Mouse (Mus musculus) left cerebral cortex, adult 2 months (tissue): ENCODE data around the gene Epb41l3. TPM values are rescaled to one million over a fixed set of nuclear protein-coding genes. Genes with fewer than 3 reads are reported as not detected.

Experiments used
- DNase-seq, 2 experiments: peaks; one replicate each; pipeline ENCODE4 v3.0.0; 2021 to 2022; ENCODE audit warnings: low spot score in 2 of 2, mixed read lengths in 1 of 2; ENCODE audit errors: extremely low spot score in 1 of 2
- H3K27ac ChIP-seq: fragments of 200-600 bp; 2 replicates; pipeline ENCODE4 v1.8.1; 2022
- H3K4me3 ChIP-seq: fragments of 200-600 bp; 2 replicates; pipeline ENCODE4 v1.8.1; 2022
- CTCF ChIP-seq: fragments of 200-600 bp; IDR thresholded peaks from 2 replicates; pipeline ENCODE4 v1.8.1; 2022; ENCODE audit warnings: antibody characterized with exemption, mild to moderate bottlenecking, moderate library complexity
- intact Hi-C: fragments of 180-260 bp; cut with DNase I; formaldehyde crosslinking; loops from one replicate; pipeline ENCODE4 v1.15.1; 2025
- total RNA-seq, 2 experiments: library from RNA; stranded (reverse); gene quantifications; 2 replicates each; pipeline ENCODE4 v1.2.3; 2021

Gene Epb41l3
- total RNA-seq, 2 experiments from 2014 or later = 219 to 242 TPM

- no peak for TF ChIP-seq CTCF
- DNase-seq = no peak
- Histone ChIP-seq H3K27ac (no peak overlapping the region), H3K4me3 (no peak overlapping the region)
- intact Hi-C loops = no loop called here
Measured at GRCm38 (mm10) chr17:69195758-69196157, 120.3 kb downstream of the Epb41l3 start.

GRCm38 (mm10) chr17:69196656-69197055 is 121.2 kb downstream of the Epb41l3 start:
- intact Hi-C loops = no loop called here
- Histone ChIP-seq H3K27ac (no peak overlapping the region), H3K4me3 (no peak overlapping the region)
- peak in 1 of 2 experiments; percentile 37 for DNase-seq
- no peak for TF ChIP-seq CTCF

- intact Hi-C loops = no loop called here
- no peak overlapping the region for H3K27ac ChIP-seq
- DNase-seq = no peak
- H3K4me3 ChIP-seq = no peak overlapping the region
- TF ChIP-seq CTCF = no peak
Measured at GRCm38 (mm10) chr17:69198805-69199204, 123.3 kb downstream of the Epb41l3 start.

- no peak for TF ChIP-seq CTCF
- no peak overlapping the region for H3K27ac ChIP-seq
- intact Hi-C loops = no loop called here
- no peak overlapping the region for H3K4me3 ChIP-seq
- DNase-seq = no peak
Measured at GRCm38 (mm10) chr17:69199827-69200226, 124.3 kb downstream of the Epb41l3 start.

GRCm38 (mm10) chr17:69200936-69201335 is 125.5 kb downstream of the Epb41l3 start:
- TF ChIP-seq CTCF = no peak

GRCm38 (mm10) chr17:69205282-69205999 is 130.0 kb downstream of the Epb41l3 start:
- Histone ChIP-seq H3K4me3 (no peak overlapping the region), H3K27ac (no peak overlapping the region)
- intact Hi-C loops = loop anchor here (5.0 kb wide), 1 partner anchor 48 kb away; no protein-coding TSS in a partner anchor
- TF ChIP-seq CTCF = no peak
- DNase-seq = no peak

More at GRCm38 (mm10) chr17:69200936-69201335, 125.5 kb downstream of the Epb41l3 start:
- no peak overlapping the region for H3K4me3 ChIP-seq
- no peak for DNase-seq
- intact Hi-C loops = no loop called here
- no peak overlapping the region for H3K27ac ChIP-seq

- DNase-seq = no peak
- Histone ChIP-seq H3K27ac (no peak overlapping the region; the same call in 1 of the 2 replicates), H3K4me3 (no peak overlapping the region)
- TF ChIP-seq CTCF = no peak
- intact Hi-C loops = loop anchor here (5.0 kb wide), 1 partner anchor 50 kb away; no protein-coding TSS in a partner anchor
Measured at GRCm38 (mm10) chr17:69207562-69208312, 132.3 kb downstream of the Epb41l3 start.

GRCm38 (mm10) chr17:69211065-69211464 is 135.6 kb downstream of the Epb41l3 start:
- intact Hi-C loops = no loop called here
- TF ChIP-seq CTCF = peak; percentile 39
- H3K27ac ChIP-seq = no peak overlapping the region
- DNase-seq = no peak
- no peak overlapping the region for H3K4me3 ChIP-seq

GRCm38 (mm10) chr17:69216120-69216519 is 140.6 kb downstream of the Epb41l3 start:
- no peak for DNase-seq
- Histone ChIP-seq H3K4me3 (no peak overlapping the region), H3K27ac (no peak overlapping the region)
- TF ChIP-seq CTCF = no peak
- intact Hi-C loops = no loop called here

GRCm38 (mm10) chr17:69220849-69221248 is 145.4 kb downstream of the Epb41l3 start:
- Histone ChIP-seq H3K27ac (no peak overlapping the region), H3K4me3 (no peak overlapping the region)
- intact Hi-C loops = no loop called here
- no peak for TF ChIP-seq CTCF
- no peak for DNase-seq

- no peak for TF ChIP-seq CTCF
- no peak overlapping the region for H3K4me3 ChIP-seq
- no peak overlapping the region for H3K27ac ChIP-seq
- intact Hi-C loops = no loop called here
- DNase-seq = no peak
Measured at GRCm38 (mm10) chr17:69221377-69221776, 145.9 kb downstream of the Epb41l3 start.

GRCm38 (mm10) chr17:69221966-69222692 is 146.6 kb downstream of the Epb41l3 start:
- intact Hi-C loops = no loop called here
- H3K4me3 ChIP-seq = no peak overlapping the region
- no peak for TF ChIP-seq CTCF
- no peak overlapping the region for H3K27ac ChIP-seq
- DNase-seq = no peak
